Mouse (Mus musculus): ENCODE measurements around the gene Gng2.

Gng2 gene

DNA sequence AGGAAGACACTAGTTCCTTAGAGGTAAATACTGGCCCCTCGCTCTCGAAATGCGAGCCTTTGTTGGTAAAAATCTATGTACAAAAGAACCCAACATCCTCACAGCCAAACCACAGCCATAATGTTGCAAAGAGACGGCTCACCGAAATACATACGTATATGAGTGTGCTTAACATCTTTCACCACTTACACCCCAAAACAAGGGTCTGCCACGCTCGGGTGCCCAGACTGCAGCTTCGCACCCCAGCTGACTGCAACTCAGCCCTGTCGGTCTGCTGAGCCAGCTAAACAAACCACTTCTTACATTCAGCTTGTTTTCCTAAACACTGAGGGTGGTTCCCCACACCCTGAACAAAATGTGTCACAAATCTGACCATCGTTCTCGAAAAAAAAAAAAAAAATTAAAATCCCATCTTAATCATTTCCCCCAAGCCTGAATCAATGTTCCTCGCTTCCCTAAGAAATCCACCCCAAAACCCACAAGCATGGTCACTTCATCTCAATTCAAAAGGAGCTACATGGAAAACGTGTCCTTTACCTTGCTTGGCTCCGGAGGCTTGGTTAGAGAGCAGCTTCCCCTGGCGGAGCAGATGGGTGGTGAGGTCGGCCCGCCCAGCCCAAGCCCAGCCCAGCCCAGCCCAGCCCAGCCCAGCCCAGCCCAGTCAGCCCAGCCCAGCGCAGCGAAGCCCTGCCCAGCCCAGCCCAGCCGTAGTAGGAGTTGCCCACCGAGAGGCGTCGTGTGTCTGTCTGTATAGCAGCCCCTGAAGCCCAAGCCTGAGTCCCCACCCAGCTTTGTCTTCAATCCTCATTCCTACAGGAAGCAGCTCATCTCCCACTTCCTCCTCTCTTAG lies 781 bp downstream of the Gng2 start:
- DNase-seq, result peak; percentile 82

GRCm38 (mm10) chr14:19974978-19975493 lies 2.4 kb downstream of the Gng2 start:
- no peak for DNase-seq

GRCm38 (mm10) chr14:19974429-19974828 lies 3.0 kb downstream of the Gng2 start:
- DNase-seq, result no peak

DNA sequence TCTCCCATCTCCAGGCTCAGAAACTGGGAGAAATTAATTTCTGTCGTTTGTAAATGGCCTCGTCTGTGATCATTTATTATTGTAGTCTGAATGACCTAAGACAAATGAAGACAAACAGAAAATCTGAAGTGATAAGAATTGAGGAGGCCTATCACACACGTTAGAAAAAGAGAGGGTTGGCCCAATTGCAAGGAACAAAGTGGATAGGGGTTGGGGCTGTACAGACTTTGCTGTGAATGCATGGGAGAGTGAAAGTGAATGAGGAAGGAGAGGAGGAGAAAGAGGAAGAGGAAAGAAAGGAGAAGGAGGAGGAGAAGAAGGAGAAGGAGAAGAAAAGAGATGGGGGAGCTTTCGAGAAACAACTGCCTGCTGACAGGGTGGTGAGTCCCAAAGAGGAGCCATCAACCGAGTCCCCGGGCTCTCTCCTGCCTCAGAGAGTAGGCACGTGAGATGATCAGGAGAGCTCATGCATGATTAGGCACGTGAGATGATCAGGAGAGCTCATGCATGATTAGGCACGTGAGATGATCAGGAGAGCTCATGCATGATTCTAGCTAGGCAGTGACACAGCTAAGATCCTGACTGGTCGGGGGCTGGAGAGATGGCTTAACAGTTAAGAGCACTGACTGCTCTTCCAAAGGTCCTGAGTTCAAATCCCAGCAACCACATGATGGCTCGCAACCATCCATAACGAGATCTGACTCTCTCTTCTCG lies 5.0 kb downstream of the Gng2 start:
- DNase-seq, result no peak

DNA sequence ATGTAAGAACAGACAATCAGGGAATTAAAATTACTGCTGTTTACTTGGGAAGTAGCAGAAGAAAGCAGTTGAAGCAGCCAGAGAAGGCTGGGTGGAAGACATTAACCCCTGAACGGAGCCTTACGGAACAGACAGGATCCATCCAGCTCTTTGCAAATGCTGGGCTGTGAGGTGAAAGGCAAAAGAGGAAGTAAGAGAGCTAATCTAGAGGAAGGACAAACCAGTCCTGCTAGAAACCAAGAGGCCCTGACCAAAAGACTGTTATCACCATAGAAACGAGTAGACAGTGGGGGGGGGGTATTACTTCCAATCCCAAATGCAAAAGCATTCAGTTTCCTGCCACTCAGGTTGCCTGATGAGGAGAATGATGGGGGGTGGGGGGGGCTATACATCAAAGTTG lies 6.6 kb downstream of the Gng2 start:
- no peak for DNase-seq

DNA sequence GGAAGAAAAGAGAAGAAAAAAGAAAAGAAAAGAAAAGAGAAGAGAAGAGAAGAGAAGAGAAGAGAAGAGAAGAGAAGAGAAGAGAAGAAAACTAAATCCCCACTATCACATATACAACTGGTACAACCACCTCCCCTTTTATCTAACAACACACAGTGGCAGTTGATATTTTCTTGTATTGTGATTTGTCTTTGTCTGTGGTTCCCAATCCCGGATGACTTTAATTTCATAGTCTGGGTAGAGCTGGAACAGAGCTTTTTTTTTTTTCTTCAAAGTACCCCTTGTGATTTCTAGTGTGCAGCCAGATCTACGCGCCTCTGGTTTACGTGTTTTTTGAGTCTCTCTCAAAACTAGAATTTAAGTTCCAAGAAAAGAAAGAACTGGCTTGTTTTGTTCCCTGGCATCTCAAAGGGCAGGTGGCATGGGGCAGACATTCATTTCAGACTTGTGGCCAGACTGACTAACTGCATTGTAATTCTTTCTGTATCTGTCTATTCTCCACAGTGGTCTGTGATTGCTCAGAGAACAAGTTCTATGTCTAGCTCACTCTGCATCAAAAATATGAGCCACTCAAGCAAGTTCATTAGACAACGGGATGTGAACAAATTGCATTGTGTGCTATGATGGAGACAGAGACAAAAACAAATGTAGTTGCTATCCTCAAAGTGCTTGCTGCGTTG lies 7.2 kb downstream of the Gng2 start:
- DNase-seq, result no peak

GRCm38 (mm10) chr14:19969566-19969965 lies 7.9 kb downstream of the Gng2 start:
- DNase-seq, result no peak

DNA sequence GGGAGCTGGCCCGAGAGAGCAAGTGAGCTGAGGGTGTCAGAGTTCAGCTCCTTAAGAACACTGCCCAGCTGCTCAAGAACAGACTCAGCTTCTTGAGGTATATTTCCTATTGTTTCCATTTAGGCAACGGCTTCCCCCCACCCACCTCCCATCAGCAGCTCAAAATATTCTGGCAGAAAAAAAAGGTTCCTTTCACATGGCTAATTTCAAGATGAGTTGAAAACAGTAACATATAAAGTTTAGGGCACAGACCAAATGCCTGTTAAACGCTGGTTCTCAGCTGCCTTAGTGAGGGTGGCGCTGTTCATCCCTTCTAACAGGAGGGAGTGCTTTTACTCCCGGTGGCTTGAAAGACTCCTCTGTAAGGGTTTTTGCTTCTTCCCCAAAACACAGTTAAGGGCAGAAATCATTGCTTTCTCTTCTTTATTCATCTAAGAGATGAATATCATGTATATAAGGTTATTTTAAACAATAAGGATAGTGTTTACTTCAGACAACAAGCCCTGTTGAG lies 8.4 kb downstream of the Gng2 start:
- no peak for DNase-seq

GRCm38 (mm10) chr14:19968321-19969010 lies 9.0 kb downstream of the Gng2 start:
- no peak for DNase-seq

DNA sequence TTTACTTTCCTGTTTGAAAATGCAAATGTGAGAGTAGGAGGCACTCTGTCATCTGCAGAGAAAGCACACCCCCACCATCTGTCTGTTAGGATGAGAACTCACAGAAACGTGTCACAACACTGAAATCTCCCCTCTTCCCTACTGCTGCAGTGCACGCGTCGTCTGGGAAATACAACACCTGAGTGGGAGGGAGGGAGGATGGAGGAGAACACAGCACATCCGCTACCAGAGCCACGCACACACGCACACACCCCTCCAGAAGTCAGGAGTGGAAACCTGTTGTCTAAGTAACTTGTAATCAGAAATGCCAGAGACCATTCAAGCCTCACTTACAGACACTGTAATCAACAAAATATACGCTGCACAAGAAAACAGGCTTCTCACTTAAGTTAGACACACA lies 9.9 kb downstream of the Gng2 start:
- no peak for DNase-seq

DNA sequence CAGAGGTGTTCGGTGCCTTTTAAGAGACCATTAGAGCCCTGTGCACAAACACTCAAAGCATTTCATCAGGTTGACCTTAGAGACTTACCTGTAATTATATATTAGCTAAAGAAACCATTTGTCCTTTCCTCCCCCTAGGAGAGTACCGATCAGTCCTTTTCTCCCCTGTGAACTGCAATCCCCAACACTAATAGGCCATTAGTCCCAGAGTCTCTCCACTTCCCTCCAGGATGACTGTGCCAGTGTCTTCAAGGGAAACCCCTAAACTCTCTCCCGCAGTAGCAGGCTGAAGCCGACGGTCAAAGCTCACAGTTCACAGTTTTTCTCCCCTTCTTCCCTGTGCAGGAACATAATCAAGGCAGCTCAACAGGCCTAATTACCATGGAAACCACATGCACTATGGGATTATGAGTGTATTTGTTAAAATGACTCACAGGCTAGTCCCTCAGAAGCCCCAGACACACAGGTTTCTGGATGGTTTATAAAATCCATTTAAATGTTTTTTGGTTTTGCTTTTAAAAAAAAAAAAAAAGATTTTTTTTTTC lies 13.4 kb downstream of the Gng2 start:
- DNase-seq, result no peak

- DNase-seq, result no peak
Measured at GRCm38 (mm10) chr14:19961924-19962915, 15.2 kb downstream of the Gng2 start.

DNA sequence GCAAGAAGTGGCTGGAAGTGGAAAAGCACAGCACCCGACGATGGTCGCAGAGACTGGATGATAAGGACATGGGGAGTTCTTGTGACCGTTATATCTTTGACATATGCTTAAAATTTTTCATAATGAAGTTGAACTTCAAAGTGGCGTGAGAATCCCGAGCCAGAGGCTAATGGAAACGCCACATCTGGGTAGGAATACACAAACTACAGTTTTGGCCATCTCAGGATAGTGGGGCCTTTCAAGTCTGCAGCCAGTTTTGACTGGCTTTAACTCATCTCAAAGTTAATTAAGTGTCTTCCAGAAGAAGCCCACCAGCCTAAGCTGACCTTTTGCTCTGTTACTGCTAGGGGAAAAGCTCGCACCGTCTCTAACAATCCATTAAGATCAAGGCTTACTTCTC lies 17.6 kb downstream of the Gng2 start:
- no peak for DNase-seq

- no peak for DNase-seq
Measured at GRCm38 (mm10) chr14:19955077-19955476, 22.4 kb downstream of the Gng2 start.

GRCm38 (mm10) chr14:19950812-19951211 lies 26.6 kb downstream of the Gng2 start:
- no peak for DNase-seq

DNA sequence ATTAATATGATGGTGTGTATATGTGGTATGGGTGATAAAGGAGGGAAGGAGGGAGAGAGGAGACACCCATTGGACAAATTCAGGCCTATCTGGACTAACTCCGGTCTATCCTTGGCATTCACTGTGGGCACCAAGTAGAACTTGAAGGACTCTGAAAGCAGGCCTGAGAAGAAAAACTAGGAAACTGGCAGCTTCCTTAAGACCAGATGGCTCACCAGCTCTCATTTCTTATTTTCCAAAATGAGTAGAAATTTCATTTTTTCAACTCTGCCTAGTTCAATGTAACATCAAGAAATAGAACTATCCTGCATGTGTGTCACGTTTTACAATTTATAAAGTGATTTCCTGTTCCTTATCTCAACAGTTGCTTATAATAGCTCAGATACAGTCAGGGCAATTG lies 28.0 kb downstream of the Gng2 start:
- DNase-seq, result no peak

DNA sequence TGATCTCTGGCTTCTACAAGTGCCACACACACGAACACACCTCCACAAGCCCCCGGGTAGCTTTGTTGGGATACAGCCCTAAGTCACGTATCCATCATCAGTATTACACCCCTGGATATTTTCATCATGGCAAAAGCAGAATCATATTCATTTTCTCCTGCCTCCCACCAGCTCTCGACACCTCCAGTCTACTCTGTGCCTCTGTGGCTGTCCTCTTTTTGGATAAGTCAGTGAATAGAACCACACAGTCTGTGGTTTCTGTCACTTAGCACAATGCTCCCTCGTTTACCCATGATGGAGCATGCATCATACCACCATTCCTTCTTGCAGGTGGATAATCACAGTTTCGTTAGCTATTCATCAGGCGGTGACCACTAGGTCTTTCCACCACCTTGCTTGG lies 31.2 kb downstream of the Gng2 start:
- DNase-seq, result no peak

DNA sequence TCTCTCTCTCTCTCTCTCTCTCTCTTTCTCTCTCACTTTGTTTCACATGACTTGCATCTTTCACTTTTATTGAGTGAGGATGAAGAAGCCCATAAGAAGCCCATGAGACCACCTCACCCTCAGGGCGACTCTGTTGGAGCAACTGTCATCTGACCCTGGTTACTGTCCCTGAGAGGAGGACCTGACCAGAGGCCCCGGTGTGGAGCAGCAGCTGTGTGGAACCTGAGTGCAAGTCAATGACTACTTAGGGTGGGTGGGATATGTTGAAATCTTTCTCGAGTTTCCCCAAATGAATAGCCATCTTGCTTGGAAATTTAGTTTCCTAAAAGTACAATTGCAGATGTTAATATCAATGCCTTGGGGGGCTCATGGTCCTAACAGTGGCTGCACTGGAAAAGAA lies 34.7 kb downstream of the Gng2 start:
- DNase-seq, result no peak

DNA sequence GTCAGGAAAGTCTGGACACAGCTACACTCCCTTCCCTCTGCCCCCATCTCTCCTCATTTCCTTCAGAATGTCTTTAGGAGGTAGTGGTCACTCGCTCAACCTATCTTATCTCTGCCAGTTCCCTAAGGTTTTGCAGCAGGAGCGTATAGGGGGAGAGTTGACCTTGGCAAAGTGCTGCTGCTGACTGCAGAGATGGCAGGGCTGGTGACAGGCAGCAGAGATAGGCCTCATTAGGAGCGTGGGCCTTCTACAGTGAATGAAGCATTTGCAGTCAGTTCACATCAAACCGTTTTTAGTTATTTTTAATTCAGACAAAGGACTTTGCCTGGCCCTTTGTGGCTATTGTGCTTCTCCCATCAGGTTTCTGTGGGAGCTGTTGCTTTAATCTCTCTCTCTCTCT lies 35.1 kb downstream of the Gng2 start:
- DNase-seq, result no peak

- no peak for DNase-seq
Measured at GRCm38 (mm10) chr14:19940066-19940465, 37.4 kb downstream of the Gng2 start.

GRCm38 (mm10) chr14:19938545-19938944 lies 38.9 kb downstream of the Gng2 start:
- no peak for DNase-seq
